Mouse (Mus musculus): ENCODE measurements around the gene Tgfb3.

DNA sequence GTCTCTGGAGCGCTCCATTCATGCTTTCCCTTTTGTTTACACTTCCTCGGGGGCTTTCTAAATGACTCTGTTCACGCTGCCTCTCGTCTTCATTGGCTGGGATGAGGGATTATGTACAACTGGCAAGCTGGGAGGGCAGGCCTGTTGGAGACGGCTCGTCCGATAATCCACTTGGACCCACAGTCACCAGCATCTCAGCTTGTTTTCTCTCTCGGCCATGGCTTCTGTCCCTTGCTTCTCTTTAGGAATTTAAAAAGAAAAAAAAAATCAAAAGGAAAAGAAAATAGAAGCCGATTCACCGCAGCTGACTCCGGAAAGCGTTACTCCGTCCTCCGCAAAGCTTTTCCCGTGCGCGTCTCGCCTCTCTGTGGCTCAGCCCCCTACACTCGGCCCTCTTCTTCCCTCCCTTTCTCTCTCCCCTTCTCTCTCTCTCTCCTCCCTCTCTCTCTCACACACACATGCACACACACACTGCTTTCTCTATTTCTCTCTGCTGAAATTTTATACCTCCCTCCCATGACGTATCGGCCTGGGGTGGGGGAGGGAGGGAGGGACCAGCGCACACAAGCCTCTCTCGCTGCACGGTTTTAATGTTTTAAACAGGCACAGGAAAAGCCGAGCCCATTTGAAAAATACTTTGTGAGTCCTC is at the start of gene Tgfb3:
- TF ChIP-seq CTCF (IDR thresholded peaks at IDR 0.05; ENCODE audit: insufficient read depth, low read depth, low read length) (no peak), POLR2A (IDR thresholded peaks at IDR 0.05; ENCODE audit: insufficient read depth, low read depth, low read length) (peak; percentile 29; the same call in 1 of the 2 replicates)
